Mouse (Mus musculus) lung, postnatal 36 days (tissue): ENCODE data around the gene Nfkbil1.
A peak's percentile ranks its signal among the peaks of the same experiment; 100 is the strongest.

Experiments
- DNase-seq: peaks from one replicate; pipeline ENCODE4 v3.0.0; 2022; ENCODE audit warnings: mixed read lengths

Gene Nfkbil1

GRCm38 (mm10) chr17:35200398-35200797 is 35.2 kb downstream of the Nfkbil1 start:
- DNase-seq: peak; percentile 65

- no peak for DNase-seq
These were observed 36.6 kb downstream of the Nfkbil1 start for GRCm38 (mm10) chr17:35198946-35199345.

GRCm38 (mm10) chr17:35198029-35198428 is 37.6 kb downstream of the Nfkbil1 start:
- no peak for DNase-seq

GRCm38 (mm10) chr17:35197126-35197525 is 38.5 kb downstream of the Nfkbil1 start:
- no peak for DNase-seq

GRCm38 (mm10) chr17:35196321-35196641 is 39.3 kb downstream of the Nfkbil1 start:
- DNase-seq: no peak

- DNase-seq: peak; percentile 87
These were observed 39.8 kb downstream of the Nfkbil1 start for GRCm38 (mm10) chr17:35195631-35196320.

- no peak for DNase-seq
These were observed 40.6 kb downstream of the Nfkbil1 start for GRCm38 (mm10) chr17:35194844-35195630.

GRCm38 (mm10) chr17:35193881-35194843 is 41.4 kb downstream of the Nfkbil1 start, which contains the start of gene Ltb:
Ltb (plus strand) TSS chr17:35194439.
- DNase-seq: peak; percentile 53

GRCm38 (mm10) chr17:35192924-35193323 is 42.7 kb downstream of the Nfkbil1 start:
- DNase-seq: peak; percentile 48

- DNase-seq: no peak
These were observed 43.9 kb downstream of the Nfkbil1 start for GRCm38 (mm10) chr17:35191723-35192122.

- peak; percentile 34 for DNase-seq
These were observed 45.5 kb downstream of the Nfkbil1 start for GRCm38 (mm10) chr17:35190096-35190495.

- peak; percentile 42 for DNase-seq
These were observed 46.4 kb downstream of the Nfkbil1 start for GRCm38 (mm10) chr17:35189186-35189585.

- peak; percentile 38 for DNase-seq
These were observed 47.5 kb downstream of the Nfkbil1 start, which contains the start of gene Lst1 for GRCm38 (mm10) chr17:35187959-35188610. Lst1 (minus strand) TSS chr17:35188439.

- DNase-seq: no peak
These were observed 48.2 kb downstream of the Nfkbil1 start for GRCm38 (mm10) chr17:35187345-35187744.

- DNase-seq: peak; percentile 66
These were observed 48.9 kb downstream of the Nfkbil1 start for GRCm38 (mm10) chr17:35186681-35187080.

- peak; percentile 95 for DNase-seq
These were observed 49.7 kb downstream of the Nfkbil1 start for GRCm38 (mm10) chr17:35185639-35186611.

- DNase-seq: no peak
These were observed 55.5 kb downstream of the Nfkbil1 start for GRCm38 (mm10) chr17:35180093-35180492.

GRCm38 (mm10) chr17:35178528-35178927 is 57.1 kb downstream of the Nfkbil1 start:
- peak; percentile 87 for DNase-seq

- no peak for DNase-seq
These were observed 59.6 kb downstream of the Nfkbil1 start, which contains the start of gene Aif1 for GRCm38 (mm10) chr17:35175968-35176367. Aif1 (minus strand) TSS chr17:35176068.

GRCm38 (mm10) chr17:35175382-35175781 is 60.2 kb downstream of the Nfkbil1 start:
- no peak for DNase-seq
